Mouse (Mus musculus) lung, postnatal 0 days (tissue): ENCODE measurements around the gene Gm340. TPM values are rescaled to one million over a fixed set of nuclear protein-coding genes. Genes with fewer than 3 reads are reported as not detected.

Source experiments
- ATAC-seq: fragments of 200-750 bp; cut with Nextera tagmentation; 2 replicates; pipeline ENCODE4 v1.8.0; 2017; ENCODE audit warnings: moderate library complexity
- DNase-seq: peaks from one replicate; pipeline ENCODE4 v3.0.0-alpha.2; 2016; ENCODE audit warnings: low spot score
- H3K27ac ChIP-seq: fragments of 300-500 bp; sonication (generic); 2 replicates; pipeline ENCODE4 v1.5.1; 2014; ENCODE audit warnings: antibody characterized with exemption, mild to moderate bottlenecking, low read length, mixed read lengths
- H3K27me3 ChIP-seq: fragments of 300-500 bp; sonication (generic); replicated peaks from 2 replicates; pipeline ENCODE4 v1.6.1; 2014; ENCODE audit warnings: low read length, mixed read lengths; ENCODE audit not compliant: insufficient read depth
- H3K36me3 ChIP-seq: fragments of 300-500 bp; sonication (generic); 2 replicates; pipeline ENCODE4 v1.6.1; 2014; ENCODE audit warnings: low read length, mixed read lengths; ENCODE audit not compliant: insufficient read depth
- H3K4me1 ChIP-seq: fragments of 300-500 bp; sonication (generic); 2 replicates; pipeline ENCODE4 v1.6.1; 2014; ENCODE audit warnings: antibody characterized with exemption, low read depth, low read length, mixed read lengths; ENCODE audit not compliant: insufficient read depth
- H3K4me2 ChIP-seq: fragments of 300-500 bp; sonication (generic); replicated peaks from 2 replicates; pipeline ENCODE4 v1.6.1; 2014; ENCODE audit warnings: low read depth, mild to moderate bottlenecking, low read length, moderate library complexity, mixed read lengths
- H3K4me3 ChIP-seq: fragments of 300-500 bp; sonication (generic); 2 replicates; pipeline ENCODE4 v1.5.1; 2014; ENCODE audit warnings: low read depth, low read length
- H3K9ac ChIP-seq: fragments of 300-500 bp; sonication (generic); replicated peaks from 2 replicates; pipeline ENCODE4 v1.6.1; 2014; ENCODE audit warnings: low read depth, mild to moderate bottlenecking
- H3K9me3 ChIP-seq: fragments of 300-500 bp; sonication (generic); 2 replicates; pipeline ENCODE4 v1.6.1; 2016; ENCODE audit warnings: low read length, mixed read lengths
- CTCF ChIP-seq: IDR thresholded peaks from 2 replicates; pipeline ENCODE4 v1.5.1; 2016; ENCODE audit warnings: antibody characterized with exemption, mild to moderate bottlenecking
- EP300 ChIP-seq: IDR thresholded peaks from 2 replicates; pipeline ENCODE4 v1.6.1; 2016; ENCODE audit warnings: antibody characterized with exemption, mild to moderate bottlenecking, control low read depth
- WGBS: fragments of 180-500 bp; shearing (Covaris S2); extraction: QIAGEN DNeasy Blood & Tissue Kit; methylation state at CpG from one replicate; pipeline ENCODE4 v1.1.7; 2014; 5-methylcytosine and 5-hydroxymethylcytosine counted together
- polyA plus RNA-seq: library from polyadenylated mRNA; unstranded; fragments of >200 nt; fragmentation: Nextera tagmentation; extraction: Ambion mirVana; gene quantifications from 2 replicates; pipeline ENCODE4 v1.2.1, GENCODE M21; 2015

Gene Gm340
- polyA plus RNA-seq, 1 experiment from 2014 or later: 1.2 TPM

DNA sequence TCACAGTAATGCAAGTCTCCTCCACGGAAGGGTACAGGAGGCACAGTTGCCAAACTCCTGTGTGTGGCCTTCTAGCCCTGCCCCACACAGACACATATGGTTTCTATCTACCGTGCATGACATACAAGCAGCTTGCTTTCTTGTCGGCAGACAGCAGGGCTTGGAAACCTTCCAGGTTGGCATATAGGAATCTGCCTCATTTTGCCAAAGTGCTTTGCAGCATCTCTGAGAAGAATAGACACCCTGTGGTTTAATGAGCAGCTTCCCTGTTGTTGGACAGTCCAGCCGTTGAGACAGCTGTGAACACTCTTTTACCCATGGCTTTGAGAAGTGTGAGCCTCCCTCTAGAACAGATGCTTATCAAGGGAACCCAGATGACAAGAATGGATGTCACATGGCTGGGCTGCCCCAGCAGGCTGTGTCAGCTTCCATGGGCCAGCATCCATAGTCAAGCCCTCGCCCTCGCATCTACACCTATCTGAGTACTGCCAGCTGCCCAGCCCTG lies 36.0 kb downstream of the Gm340 start:
- Histone ChIP-seq H3K9me3 (no peaks in the 10 kb centered on the region), H3K27ac (no peak overlapping the region), H3K36me3 (no peaks in the 10 kb centered on the region), H3K4me2 (no peak overlapping the region), H3K4me3 (no peak overlapping the region), H3K9ac (no peak overlapping the region), H3K27me3 (no peaks in the 10 kb centered on the region), H3K4me1 (no peaks in the 10 kb centered on the region)
- TF ChIP-seq EP300 (no peak), CTCF (no peak)
- DNase-seq: no peak
- WGBS: 50% methylated on average over 6 of the region's 6 CpGs
- ATAC-seq: no peak

DNA sequence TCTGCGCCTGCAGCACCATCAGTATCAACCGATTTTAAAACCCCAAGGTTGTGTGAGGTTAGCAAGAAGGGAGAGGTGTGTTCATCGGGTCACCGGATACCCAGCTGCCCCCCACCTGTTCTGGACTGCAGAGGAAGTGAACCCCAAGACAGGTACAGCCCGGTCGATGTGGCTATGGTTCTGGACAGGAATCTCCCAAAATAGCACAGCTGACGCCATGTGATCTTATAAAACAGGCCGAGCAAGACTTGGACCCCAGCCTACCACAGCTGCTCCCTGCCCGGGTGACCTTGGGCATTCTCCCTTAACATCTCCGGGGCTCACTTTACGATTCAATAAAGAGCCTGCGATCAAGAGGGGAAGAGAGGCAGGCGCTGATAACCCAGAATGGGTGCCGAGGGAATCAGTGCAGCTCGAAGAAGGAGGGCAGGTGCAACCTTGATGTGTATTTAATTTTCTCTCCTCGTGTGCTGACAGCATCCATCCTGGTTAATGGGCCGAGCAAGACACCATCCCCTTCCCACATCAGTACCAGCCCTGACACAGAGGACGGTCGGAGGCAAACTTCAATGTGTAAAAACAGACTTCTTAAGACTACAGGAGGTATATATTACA lies 36.7 kb downstream of the Gm340 start:
- H3K9ac ChIP-seq: no peak overlapping the region
- WGBS: 58% methylated on average over 19 of the region's 19 CpGs
- DNase-seq (no peak), ATAC-seq (no peak)
- no peaks in the 10 kb centered on the region for H3K4me1 ChIP-seq
- H3K4me2 ChIP-seq: no peak overlapping the region
- no peaks in the 10 kb centered on the region for H3K36me3 ChIP-seq
- no peaks in the 10 kb centered on the region for H3K27me3 ChIP-seq
- no peak overlapping the region for H3K27ac ChIP-seq
- TF ChIP-seq EP300 (no peak), CTCF (no peak)
- no peak overlapping the region for H3K4me3 ChIP-seq
- no peaks in the 10 kb centered on the region for H3K9me3 ChIP-seq

DNA sequence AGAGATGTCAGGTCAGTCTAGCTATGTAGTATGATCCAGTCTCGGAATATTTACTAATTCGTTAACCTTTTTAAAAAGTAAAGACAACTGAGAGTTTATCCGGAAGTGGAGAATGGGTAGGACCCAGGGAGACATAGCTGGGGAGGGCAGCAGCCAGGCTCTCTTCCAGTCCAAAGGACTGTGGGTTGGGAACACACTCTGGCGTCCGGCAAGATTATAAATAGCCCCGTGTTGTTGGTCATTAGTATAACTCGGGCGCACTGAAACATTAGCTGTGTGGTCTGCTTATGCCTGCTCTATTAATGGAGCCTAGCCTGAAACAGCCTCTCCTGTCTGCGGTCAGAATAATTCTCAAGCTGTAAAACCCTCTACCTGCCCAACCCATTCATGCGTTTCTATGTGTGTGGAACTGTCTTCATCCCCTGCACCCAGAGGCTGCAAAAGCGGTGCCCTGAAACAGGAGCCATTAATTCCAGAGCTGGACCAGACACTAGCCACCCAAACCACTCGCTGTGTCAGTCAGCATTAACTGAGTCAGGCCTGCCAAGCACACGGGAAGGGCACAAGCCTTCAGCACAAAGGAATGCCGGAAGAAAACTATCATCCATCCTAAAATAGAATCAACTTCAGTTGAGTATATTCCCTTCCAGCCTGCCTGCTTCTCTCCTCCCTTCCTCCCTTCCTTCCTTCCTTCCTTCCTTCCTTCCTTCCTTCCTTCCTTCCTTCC lies 38.4 kb downstream of the Gm340 start:
- H3K36me3 ChIP-seq: no peaks in the 10 kb centered on the region
- H3K4me3 ChIP-seq: no peak overlapping the region
- DNase-seq (no peak), ATAC-seq (no peak)
- no peaks in the 10 kb centered on the region for H3K27me3 ChIP-seq
- WGBS: 76% methylated on average over 14 of the region's 14 CpGs
- H3K27ac ChIP-seq: no peak overlapping the region
- TF ChIP-seq EP300 (no peak), CTCF (no peak)
- H3K9me3 ChIP-seq: no peaks in the 10 kb centered on the region
- H3K4me1 ChIP-seq: no peaks in the 10 kb centered on the region
- no peak overlapping the region for H3K9ac ChIP-seq
- H3K4me2 ChIP-seq: no peak overlapping the region

DNA sequence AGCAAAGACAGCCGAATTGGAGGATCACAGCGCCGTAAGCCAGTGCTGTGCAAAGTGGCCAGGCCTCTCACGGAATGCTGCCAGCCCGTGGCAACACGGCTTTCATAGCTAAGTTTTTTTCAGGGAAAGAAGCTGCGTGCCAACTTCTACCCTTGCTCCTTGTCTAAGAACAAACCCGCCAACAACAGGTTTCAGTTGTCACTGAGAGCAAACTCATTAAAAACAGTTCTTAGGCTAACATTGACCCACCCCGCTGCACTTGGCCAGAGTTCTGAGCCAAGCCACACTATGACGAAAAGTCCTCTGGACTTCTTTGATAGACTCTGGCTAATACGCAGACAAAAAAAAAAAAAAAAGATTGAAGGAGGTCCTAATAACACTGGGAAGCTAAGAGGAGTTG lies 46.8 kb downstream of the Gm340 start:
- DNase-seq: peak; percentile 27

DNA sequence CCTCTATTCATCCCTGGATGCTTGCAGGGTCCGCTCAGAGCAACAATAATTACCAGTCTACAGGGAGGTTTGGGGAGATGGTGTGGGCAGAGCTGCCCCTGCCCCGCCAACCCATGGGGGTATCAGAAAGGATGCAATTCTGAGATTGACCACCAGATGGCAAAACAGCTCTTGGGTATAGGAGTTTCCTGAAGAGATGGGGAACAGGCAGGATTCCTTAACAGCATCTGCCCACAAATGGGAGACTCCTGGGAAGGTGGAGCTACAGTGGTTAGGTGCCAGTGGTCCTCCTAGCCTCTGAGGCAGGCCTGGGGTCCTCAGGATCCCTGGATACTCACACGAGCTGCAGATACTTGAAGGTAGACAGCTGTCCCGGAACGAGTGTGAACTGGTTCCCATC lies 47.4 kb downstream of the Gm340 start:
- Histone ChIP-seq H3K36me3 (no peaks in the 10 kb centered on the region), H3K27ac (no peak overlapping the region), H3K4me3 (no peak overlapping the region), H3K9me3 (no peaks in the 10 kb centered on the region), H3K27me3 (no peaks in the 10 kb centered on the region), H3K4me1 (no peaks in the 10 kb centered on the region), H3K4me2 (no peak overlapping the region), H3K9ac (no peak overlapping the region)
- peak; percentile 55 for ATAC-seq
- 39% methylated on average over 5 of the region's 5 CpGs for WGBS
- TF ChIP-seq EP300: no peak
- TF ChIP-seq CTCF: peak; percentile 85
- DNase-seq: peak; percentile 53

More for the DNA sequence above, 46.8 kb downstream of the Gm340 start:
- no peak for TF ChIP-seq EP300
- TF ChIP-seq CTCF: no peak
- Histone ChIP-seq H3K27ac (no peak overlapping the region), H3K27me3 (no peaks in the 10 kb centered on the region), H3K4me3 (no peak overlapping the region), H3K36me3 (no peaks in the 10 kb centered on the region), H3K9me3 (no peaks in the 10 kb centered on the region), H3K4me2 (no peak overlapping the region), H3K4me1 (no peaks in the 10 kb centered on the region), H3K9ac (no peak overlapping the region)
- 62% methylated on average over 11 of the region's 11 CpGs for WGBS
- ATAC-seq: peak; percentile 53

DNA sequence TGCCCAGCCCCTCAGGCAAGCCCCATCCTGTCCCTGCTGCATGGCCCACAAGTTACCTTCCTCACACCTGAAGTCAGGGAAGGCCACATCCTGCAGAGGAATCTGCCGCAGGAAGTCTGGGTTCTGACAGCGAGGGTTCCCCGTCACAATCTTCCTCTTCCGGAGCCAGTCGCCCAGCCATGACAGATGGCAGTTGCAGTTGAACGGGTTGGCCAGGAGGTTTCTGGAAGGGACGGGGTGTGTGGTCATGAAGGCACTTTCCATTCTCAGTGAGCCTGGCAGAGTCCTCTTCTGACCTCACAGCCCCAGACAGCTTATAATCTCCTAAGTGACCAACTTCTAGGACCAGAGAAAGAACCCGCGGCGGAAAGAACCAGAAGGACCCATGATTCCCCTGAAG lies 51.9 kb downstream of the Gm340 start:
- WGBS: 69% methylated on average over 10 of the region's 10 CpGs
- no peak for DNase-seq
- Histone ChIP-seq H3K9me3 (no peaks in the 10 kb centered on the region), H3K27ac (no peak overlapping the region), H3K4me3 (no peak overlapping the region), H3K36me3 (no peaks in the 10 kb centered on the region), H3K9ac (no peak overlapping the region), H3K27me3 (no peaks in the 10 kb centered on the region), H3K4me2 (no peak overlapping the region), H3K4me1 (no peaks in the 10 kb centered on the region)
- no peak for TF ChIP-seq EP300
- no peak for TF ChIP-seq CTCF
- no peak for ATAC-seq
